9 mouse cellular contexts compared by ENCODE assay signal in genomic region chr1:73538420-73538871, GRCm38 (mm10).
A peak's percentile ranks its signal among the peaks of the same experiment; 100 is the strongest.
DNase-seq lines count a peak whose midpoint lies in the region; ATAC-seq lines count a peak whose summit lies in the region.
"Had no signal": no experiment of that assay in that cellular context is flagged by ENCODE, and none has a peak within 500 bp of the region (broad histone marks: within the 10 kb centered on the region; RNA-seq: fewer than 3 reads in every experiment).

No protein-coding gene starts in this region.

- H3K4me2 ChIP-seq in limb, embryonic 13.5 days (replicated peaks) = no peak overlapping the region

- peak overlapping the region; percentile 63 for H3K27ac ChIP-seq in limb, embryonic 13.5 days
- H3K27ac ChIP-seq: liver, embryonic 14.5 days had no signal

- no peak overlapping the region for H3K4me3 ChIP-seq in limb, embryonic 13.5 days

- H3K36me3 ChIP-seq in limb, embryonic 13.5 days = no peaks in the 10 kb centered on the region

- H3K4me1 ChIP-seq in limb, embryonic 13.5 days = peaks cover 28% of the 10 kb centered on the region

- H3K27me3 ChIP-seq in limb, embryonic 13.5 days = no peaks in the 10 kb centered on the region

- ATAC-seq in limb, embryonic 13.5 days (ENCODE audit: low FRiP score, low read depth) = peak; percentile 87

- DNase-seq in embryo, embryonic 10 days (ENCODE audit: low spot score) = peak; percentile 35
- DNase-seq in embryo, embryonic 9.5 days (ENCODE audit: extremely low spot score) = no peak
- DNase-seq in Muller cell, postnatal 12 days (ENCODE audit: inconsistent ontology term) = peak; percentile 14
- peak; percentile 32 for DNase-seq in forelimb bud, embryonic 11.5 days (ENCODE audit: low read depth, low spot score)
- no peak for DNase-seq in yolk sac, embryonic 10.5 days (ENCODE audit: low spot score)
- DNase-seq in layer of hippocampus, adult 8-10 months (ENCODE audit: low spot score in 2 of 2) = no peak
- no peak for DNase-seq in thymus, postnatal 0 days (ENCODE audit: low spot score)

- 37% methylated on average over 2 of the region's 2 CpGs for WGBS in limb, embryonic 13.5 days

- no peaks in the 10 kb centered on the region for H3K9me3 ChIP-seq in limb, embryonic 13.5 days

- no peak overlapping the region for H3K9ac ChIP-seq in limb, embryonic 13.5 days
- H3K9ac ChIP-seq: liver, embryonic 14.5 days had no signal

Comparison
In these comparisons a context has a peak if more than half of its experiments do, and no peak if none do; other contexts are left out.
1. DNase-seq: peak in embryo, embryonic 10 days (single experiment), Muller cell, postnatal 12 days (single experiment) and forelimb bud, embryonic 11.5 days (single experiment); none in embryo, embryonic 9.5 days (single experiment), yolk sac, embryonic 10.5 days (single experiment), layer of hippocampus, adult 8-10 months (0 of 2) and thymus, postnatal 0 days (single experiment).